Mouse (Mus musculus) myocyte (in vitro differentiated cells): ENCODE measurements around the gene Gm49337.

Source experiments
- E2F4 ChIP-seq: IDR thresholded peaks from one replicate; pipeline ENCODE4 v1.6.1; 2011; ENCODE audit warnings: mild to moderate bottlenecking, control low read depth, moderate library complexity; ENCODE audit not compliant: insufficient read depth
- MAX ChIP-seq: IDR thresholded peaks from one replicate; pipeline ENCODE4 v1.6.1; 2011; ENCODE audit warnings: low read depth, mild to moderate bottlenecking, control low read depth
- MYOD1 ChIP-seq, 3 experiments: IDR thresholded peaks; one replicate each; pipeline ENCODE4 v1.6.1; 2011; ENCODE audit warnings: control low read depth in 2 of 3, low read depth in 2 of 3, mild to moderate bottlenecking in 2 of 3, moderate library complexity in 1 of 3; ENCODE audit not compliant: insufficient read length in 2 of 3, control insufficient read depth in 1 of 3
- POLR2A ChIP-seq: IDR thresholded peaks from one replicate; pipeline ENCODE4 v1.6.1; 2011; ENCODE audit warnings: low read depth, mild to moderate bottlenecking, control low read depth, moderate library complexity; ENCODE audit not compliant: insufficient read length
- POLR2AphosphoS2 ChIP-seq: IDR thresholded peaks from one replicate; pipeline ENCODE4 v1.6.1; 2011; ENCODE audit warnings: low read depth, control low read depth; ENCODE audit not compliant: insufficient read length
- SRF ChIP-seq: IDR thresholded peaks from one replicate; pipeline ENCODE4 v1.6.1; 2011; ENCODE audit warnings: low read depth; ENCODE audit not compliant: control insufficient read depth, insufficient read length
- USF1 ChIP-seq: IDR thresholded peaks from one replicate; pipeline ENCODE4 v1.6.1; 2011; ENCODE audit warnings: low read depth, mild to moderate bottlenecking, control low read depth, moderate library complexity

GRCm38 (mm10) chr4:116174466-116175116, 1.4 kb downstream of the Gm49337 start:
- TF ChIP-seq MAX (no peak), POLR2A (no peak), E2F4 (no peak), SRF (peak; percentile 69), MYOD1 (IDR thresholded peaks at IDR 0.05; ENCODE audit: control insufficient read depth in 1 of 3, insufficient read length in 2 of 3, low read depth in 2 of 3) (peak in 1 of 3 experiments; percentile 65), POLR2AphosphoS2 (no peak), USF1 (peak; percentile 50)
